Mouse (Mus musculus): ENCODE data around the gene Tpp2. TPM values are rescaled to one million over a fixed set of nuclear protein-coding genes. Genes with fewer than 3 reads are reported as not detected.
A peak's percentile ranks its signal among the peaks of the same experiment; 100 is the strongest.
"Not testable (repeated sequence)": the region's sequence is repeated elsewhere in the genome, so short reads cannot be mapped to it uniquely, and the experiment has no call there.

The Tpp2 gene
- 18.8 and 20.5 TPM in 2 replicates for polyA plus RNA-seq (2015; fragmentation: Nextera tagmentation; extraction: Ambion mirVana)

GRCm38 (mm10) chr1:43933488-43934415 is at the start of gene Tpp2:
Gene Tpp2 (plus strand): TSS chr1:43933647.
- WGBS = under 1% methylated on average over 80 of the region's 81 CpGs
- peak within 1 kb of the TSS; percentile 66 for H3K4me3 ChIP-seq (ENCODE audit: low read depth, low read length)
- no peak; the same call in 1 of the 2 replicates for TF ChIP-seq CTCF (IDR thresholded peaks at IDR 0.05; ENCODE audit: low read depth)
- no peaks in the 10 kb centered on the region for H3K27me3 ChIP-seq (replicated peaks; ENCODE audit: control insufficient read depth, insufficient read depth, low read length)
- H3K27ac ChIP-seq (ENCODE audit: low read depth, low read length) = peak within 1 kb of the TSS; percentile 93
- no peaks in the 10 kb centered on the region; the same call in 1 of the 2 replicates for H3K4me1 ChIP-seq (replicated peaks; ENCODE audit: control insufficient read depth, insufficient read depth, low read length)
- no peaks in the 10 kb centered on the region for H3K9me3 ChIP-seq (ENCODE audit: control insufficient read depth)
- H3K9ac ChIP-seq (ENCODE audit: low read depth, low read length) = peak within 1 kb of the TSS; percentile 82
- H3K4me2 ChIP-seq (replicated peaks; ENCODE audit: low read depth) = peak within 1 kb of the TSS; percentile 76
- no peaks in the 10 kb centered on the region for H3K36me3 ChIP-seq (ENCODE audit: control insufficient read depth, insufficient read depth)
- ATAC-seq = peak; percentile 100

- H3K27ac ChIP-seq (ENCODE audit: low read depth, low read length); H3K9me3 ChIP-seq (ENCODE audit: control insufficient read depth); H3K4me1 ChIP-seq (replicated peaks; ENCODE audit: control insufficient read depth, insufficient read depth, low read length); H3K27me3 ChIP-seq (replicated peaks; ENCODE audit: control insufficient read depth, insufficient read depth, low read length); ATAC-seq; H3K9ac ChIP-seq (ENCODE audit: low read depth, low read length); H3K4me2 ChIP-seq (replicated peaks; ENCODE audit: low read depth); H3K36me3 ChIP-seq (ENCODE audit: control insufficient read depth, insufficient read depth); H3K4me3 ChIP-seq (ENCODE audit: low read depth, low read length): not testable (repeated sequence)
- 78% methylated on average over 11 of the region's 11 CpGs for WGBS
These were observed 45.1 kb upstream of the Tpp2 start for GRCm38 (mm10) chr1:43888358-43888757.

- Histone ChIP-seq H3K9me3 (ENCODE audit: control insufficient read depth) (no peaks in the 10 kb centered on the region), H3K27ac (ENCODE audit: low read depth, low read length) (no peak overlapping the region), H3K4me3 (ENCODE audit: low read depth, low read length) (no peak overlapping the region), H3K27me3 (replicated peaks; ENCODE audit: control insufficient read depth, insufficient read depth, low read length) (no peaks in the 10 kb centered on the region), H3K4me1 (replicated peaks; ENCODE audit: control insufficient read depth, insufficient read depth, low read length) (no peaks in the 10 kb centered on the region), H3K4me2 (replicated peaks; ENCODE audit: low read depth) (no peak overlapping the region), H3K9ac (ENCODE audit: low read depth, low read length) (no peak overlapping the region), H3K36me3 (ENCODE audit: control insufficient read depth, insufficient read depth) (no peaks in the 10 kb centered on the region)
- no peak for TF ChIP-seq CTCF (IDR thresholded peaks at IDR 0.05; ENCODE audit: low read depth)
- ATAC-seq = peak; percentile 51; the same call in 1 of the 2 replicates
These were observed 37.7 kb upstream of the Tpp2 start for GRCm38 (mm10) chr1:43895742-43896141.

DNA sequence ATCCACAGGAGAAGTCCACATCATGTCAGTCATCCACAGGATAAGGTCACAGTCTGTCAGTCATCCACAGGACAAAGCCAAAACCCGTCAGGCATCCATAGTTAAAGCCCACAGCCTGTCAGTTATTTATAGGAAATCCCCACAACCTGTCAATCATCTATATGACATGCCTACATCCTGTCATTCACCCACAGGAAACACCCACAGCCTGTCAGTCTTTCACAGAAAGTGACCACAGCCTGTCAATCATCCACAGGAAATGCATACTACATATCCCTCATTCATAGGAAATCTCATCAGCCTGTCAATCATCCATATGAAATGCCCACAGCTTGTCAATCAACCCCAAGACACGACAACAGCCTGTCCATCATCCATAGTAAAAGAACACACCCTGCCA is 36.3 kb upstream of the Tpp2 start:
- Histone ChIP-seq H3K4me3 (ENCODE audit: low read depth, low read length) (no peak overlapping the region), H3K36me3 (ENCODE audit: control insufficient read depth, insufficient read depth) (no peaks in the 10 kb centered on the region), H3K4me2 (replicated peaks; ENCODE audit: low read depth) (no peak overlapping the region), H3K9ac (ENCODE audit: low read depth, low read length) (no peak overlapping the region), H3K27me3 (replicated peaks; ENCODE audit: control insufficient read depth, insufficient read depth, low read length) (no peaks in the 10 kb centered on the region), H3K27ac (ENCODE audit: low read depth, low read length) (no peak overlapping the region), H3K9me3 (ENCODE audit: control insufficient read depth) (no peaks in the 10 kb centered on the region), H3K4me1 (replicated peaks; ENCODE audit: control insufficient read depth, insufficient read depth, low read length) (no peaks in the 10 kb centered on the region)
- no peak for TF ChIP-seq CTCF (IDR thresholded peaks at IDR 0.05; ENCODE audit: low read depth)
- ATAC-seq = no peak
- WGBS = 77% methylated on average over 2 of the region's 2 CpGs

DNA sequence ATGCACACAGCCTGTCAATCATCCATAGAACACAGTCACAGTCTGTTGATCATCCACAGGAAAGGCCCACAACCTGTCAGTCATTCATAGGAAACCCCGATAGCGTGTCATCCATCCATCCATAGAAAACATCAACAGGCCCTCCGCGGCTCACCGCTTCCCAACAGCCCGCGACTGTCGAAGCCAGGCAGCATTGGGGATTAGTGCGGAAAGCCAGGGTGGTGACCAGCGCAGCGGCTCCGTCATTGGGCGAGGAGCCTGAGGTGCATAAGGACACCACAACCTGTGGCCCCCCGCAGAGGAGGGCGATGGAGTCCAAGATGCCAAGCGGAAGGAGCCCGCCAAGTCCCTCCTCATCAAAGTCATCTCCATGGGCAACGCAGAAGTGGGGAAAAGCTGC is 35.5 kb upstream of the Tpp2 start:
- Histone ChIP-seq H3K4me2 (replicated peaks; ENCODE audit: low read depth) (no peak overlapping the region), H3K27ac (ENCODE audit: low read depth, low read length) (no peak overlapping the region), H3K4me3 (ENCODE audit: low read depth, low read length) (no peak overlapping the region), H3K4me1 (replicated peaks; ENCODE audit: control insufficient read depth, insufficient read depth, low read length) (no peaks in the 10 kb centered on the region), H3K27me3 (replicated peaks; ENCODE audit: control insufficient read depth, insufficient read depth, low read length) (no peaks in the 10 kb centered on the region), H3K9me3 (ENCODE audit: control insufficient read depth) (no peaks in the 10 kb centered on the region), H3K9ac (ENCODE audit: low read depth, low read length) (no peak overlapping the region), H3K36me3 (ENCODE audit: control insufficient read depth, insufficient read depth) (no peaks in the 10 kb centered on the region)
- no peak for ATAC-seq
- TF ChIP-seq CTCF (IDR thresholded peaks at IDR 0.05; ENCODE audit: low read depth) = no peak
- WGBS = 86% methylated on average over 18 of the region's 18 CpGs

- Histone ChIP-seq H3K4me3 (ENCODE audit: low read depth, low read length) (no peak overlapping the region), H3K27me3 (replicated peaks; ENCODE audit: control insufficient read depth, insufficient read depth, low read length) (no peaks in the 10 kb centered on the region), H3K4me1 (replicated peaks; ENCODE audit: control insufficient read depth, insufficient read depth, low read length) (no peaks in the 10 kb centered on the region), H3K4me2 (replicated peaks; ENCODE audit: low read depth) (peak overlapping the region; percentile 21; the same call in 1 of the 2 replicates), H3K9me3 (ENCODE audit: control insufficient read depth) (no peaks in the 10 kb centered on the region), H3K36me3 (ENCODE audit: control insufficient read depth, insufficient read depth) (no peaks in the 10 kb centered on the region), H3K27ac (ENCODE audit: low read depth, low read length) (no peak overlapping the region), H3K9ac (ENCODE audit: low read depth, low read length) (no peak overlapping the region)
- peak; percentile 93 for TF ChIP-seq CTCF (IDR thresholded peaks at IDR 0.05; ENCODE audit: low read depth)
- ATAC-seq = peak; percentile 49; the same call in 1 of the 2 replicates
- WGBS = 38% methylated on average over 18 of the region's 18 CpGs
These were observed 34.3 kb upstream of the Tpp2 start for GRCm38 (mm10) chr1:43898991-43899714.

All from intestine, postnatal 0 days (tissue).